Mouse (Mus musculus): Measurements from ENCODE around the gene Foxo1. TPM values are rescaled to one million over a fixed set of nuclear protein-coding genes. Genes with fewer than 3 reads are reported as not detected.

The Foxo1 gene
- polyA plus RNA-seq, 1 experiment from 2014 or later = 3.1 TPM

DNA sequence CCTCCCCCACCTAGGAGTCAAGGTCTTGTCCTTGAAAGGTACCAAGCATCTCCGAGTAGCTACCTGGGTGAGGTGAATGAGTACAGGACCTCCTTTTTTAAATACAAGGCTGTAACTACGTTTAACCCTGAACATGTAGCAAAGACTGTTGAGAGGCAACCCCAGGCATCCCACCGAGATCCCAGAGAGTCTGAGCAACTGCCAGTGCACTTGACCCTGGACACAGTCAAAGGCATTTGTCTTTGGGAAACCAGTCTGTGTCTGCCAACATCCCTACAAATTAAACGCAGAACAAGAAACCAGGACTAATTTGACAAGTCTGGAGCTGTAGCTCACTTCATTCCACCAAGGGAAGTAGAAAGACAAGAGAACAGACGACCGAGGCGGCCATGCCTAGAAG, 86.1 kb downstream of the Foxo1 start:
- Histone ChIP-seq H3K36me3 (ENCODE audit: control insufficient read depth, insufficient read depth, low read length) (no peaks in the 10 kb centered on the region), H3K27me3 (ENCODE audit: control insufficient read depth, insufficient read depth, low read depth, low read length) (no peaks in the 10 kb centered on the region), H3K27ac (ENCODE audit: low read length) (no peak overlapping the region), H3K4me2 (ENCODE audit: low read length) (no peak overlapping the region), H3K4me1 (ENCODE audit: control insufficient read depth, insufficient read depth, low read length) (no peaks in the 10 kb centered on the region), H3K9me3 (replicated peaks; ENCODE audit: control insufficient read depth, low read length, poor library complexity, severe bottlenecking) (no peaks in the 10 kb centered on the region), H3K4me3 (ENCODE audit: low read depth, low read length) (no peak overlapping the region), H3K9ac (ENCODE audit: low read depth, low read length) (no peak overlapping the region)
- no peak for ATAC-seq
- 77% methylated on average over 7 of the region's 7 CpGs for WGBS

DNA sequence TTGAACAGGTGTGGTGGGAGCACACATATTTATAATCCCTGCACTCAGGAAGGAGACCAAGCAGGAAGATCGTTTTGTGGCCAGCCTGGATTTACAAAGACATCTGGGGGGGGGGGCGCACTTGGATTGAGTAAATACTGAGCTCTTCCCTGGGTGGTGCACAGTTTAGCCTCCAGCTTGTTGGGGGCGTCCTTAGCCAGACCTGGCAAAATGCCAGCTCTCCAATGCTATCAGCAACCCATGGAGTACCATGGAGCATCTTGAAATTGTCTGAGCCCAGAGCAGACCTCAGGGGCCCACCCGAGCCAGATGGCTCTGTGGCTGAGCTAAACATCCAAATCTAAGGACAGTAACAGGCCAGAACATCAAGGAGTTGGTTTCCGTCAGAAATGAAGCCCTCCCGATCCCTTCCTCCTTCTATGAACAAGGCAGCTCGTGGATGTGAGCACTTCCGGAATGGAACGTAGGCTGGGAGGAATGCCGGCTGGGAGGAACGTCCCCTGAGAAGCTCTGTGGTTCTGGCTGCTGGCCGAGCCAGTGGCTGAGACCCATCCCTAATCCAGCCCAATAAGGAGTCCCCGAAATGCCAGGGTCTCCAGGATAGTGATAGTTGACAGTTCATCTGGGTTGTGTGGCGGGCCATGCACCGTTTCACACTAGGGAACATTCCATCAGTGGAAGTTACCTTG, 89.3 kb downstream of the Foxo1 start:
- 78% methylated on average over 15 of the region's 15 CpGs for WGBS
- no peak overlapping the region for H3K4me3 ChIP-seq (ENCODE audit: low read depth, low read length)
- no peak for ATAC-seq
- no peak overlapping the region for H3K9ac ChIP-seq (ENCODE audit: low read depth, low read length)
- no peaks in the 10 kb centered on the region for H3K9me3 ChIP-seq (replicated peaks; ENCODE audit: control insufficient read depth, low read length, poor library complexity, severe bottlenecking)
- H3K27me3 ChIP-seq (ENCODE audit: control insufficient read depth, insufficient read depth, low read depth, low read length) = no peaks in the 10 kb centered on the region
- H3K4me2 ChIP-seq (ENCODE audit: low read length) = no peak overlapping the region
- H3K4me1 ChIP-seq (ENCODE audit: control insufficient read depth, insufficient read depth, low read length) = no peaks in the 10 kb centered on the region
- no peak overlapping the region for H3K27ac ChIP-seq (ENCODE audit: low read length)
- no peaks in the 10 kb centered on the region for H3K36me3 ChIP-seq (ENCODE audit: control insufficient read depth, insufficient read depth, low read length)

DNA sequence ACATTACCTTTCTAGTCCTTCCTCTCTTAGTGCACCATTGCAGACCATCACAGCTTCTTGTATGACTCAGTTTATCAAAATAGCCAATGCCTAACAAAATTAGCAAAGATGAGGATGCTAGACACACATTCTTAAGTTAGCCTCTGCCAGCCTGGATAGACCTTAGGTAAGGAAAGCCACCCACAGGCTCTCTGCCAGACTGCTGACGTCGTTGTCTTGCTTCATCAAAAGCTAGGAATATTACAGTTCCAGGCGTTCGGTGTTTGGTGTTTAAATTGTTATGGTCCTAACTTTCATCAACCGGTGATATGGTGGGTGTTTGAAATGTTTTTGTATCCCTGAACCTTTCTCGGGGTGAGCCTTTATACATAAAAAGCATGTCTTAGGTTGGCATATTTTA, 96.4 kb downstream of the Foxo1 start:
- Histone ChIP-seq H3K9ac (ENCODE audit: low read depth, low read length) (no peak overlapping the region), H3K9me3 (replicated peaks; ENCODE audit: control insufficient read depth, low read length, poor library complexity, severe bottlenecking) (no peaks in the 10 kb centered on the region), H3K36me3 (ENCODE audit: control insufficient read depth, insufficient read depth, low read length) (no peaks in the 10 kb centered on the region), H3K4me3 (ENCODE audit: low read depth, low read length) (no peak overlapping the region), H3K27ac (ENCODE audit: low read length) (no peak overlapping the region), H3K4me1 (ENCODE audit: control insufficient read depth, insufficient read depth, low read length) (no peaks in the 10 kb centered on the region), H3K4me2 (ENCODE audit: low read length) (no peak overlapping the region), H3K27me3 (ENCODE audit: control insufficient read depth, insufficient read depth, low read depth, low read length) (no peaks in the 10 kb centered on the region)
- no peak for ATAC-seq
- 92% methylated on average over 6 of the region's 6 CpGs for WGBS

DNA sequence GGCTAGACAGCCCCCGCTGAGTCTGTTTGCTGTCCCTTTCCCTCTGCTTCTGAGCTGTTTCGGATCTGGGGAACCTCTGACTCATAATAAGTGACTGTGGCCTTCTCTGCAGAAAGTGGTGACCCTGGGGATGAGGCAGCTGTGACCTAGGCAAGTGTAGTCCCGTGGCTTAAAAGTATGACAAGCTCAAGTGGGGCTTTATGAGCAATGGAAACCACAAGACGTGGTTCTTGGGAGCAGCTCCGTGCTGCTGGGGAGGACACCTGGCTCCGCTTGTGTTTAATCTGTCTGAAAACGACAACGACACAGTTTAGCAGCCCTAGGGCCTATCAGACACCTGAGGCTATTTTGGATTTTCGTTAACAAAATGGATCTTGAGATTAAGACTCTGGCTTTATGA, 101.1 kb downstream of the Foxo1 start:
- no peak for ATAC-seq
- H3K9me3 ChIP-seq (replicated peaks; ENCODE audit: control insufficient read depth, low read length, poor library complexity, severe bottlenecking) = no peaks in the 10 kb centered on the region
- H3K4me2 ChIP-seq (ENCODE audit: low read length) = no peak overlapping the region
- no peak overlapping the region for H3K4me3 ChIP-seq (ENCODE audit: low read depth, low read length)
- no peak overlapping the region for H3K27ac ChIP-seq (ENCODE audit: low read length)
- no peak overlapping the region for H3K9ac ChIP-seq (ENCODE audit: low read depth, low read length)
- 87% methylated on average over 9 of the region's 9 CpGs for WGBS
- no peaks in the 10 kb centered on the region for H3K4me1 ChIP-seq (ENCODE audit: control insufficient read depth, insufficient read depth, low read length)
- no peaks in the 10 kb centered on the region for H3K36me3 ChIP-seq (ENCODE audit: control insufficient read depth, insufficient read depth, low read length)
- H3K27me3 ChIP-seq (ENCODE audit: control insufficient read depth, insufficient read depth, low read depth, low read length) = no peaks in the 10 kb centered on the region

DNA sequence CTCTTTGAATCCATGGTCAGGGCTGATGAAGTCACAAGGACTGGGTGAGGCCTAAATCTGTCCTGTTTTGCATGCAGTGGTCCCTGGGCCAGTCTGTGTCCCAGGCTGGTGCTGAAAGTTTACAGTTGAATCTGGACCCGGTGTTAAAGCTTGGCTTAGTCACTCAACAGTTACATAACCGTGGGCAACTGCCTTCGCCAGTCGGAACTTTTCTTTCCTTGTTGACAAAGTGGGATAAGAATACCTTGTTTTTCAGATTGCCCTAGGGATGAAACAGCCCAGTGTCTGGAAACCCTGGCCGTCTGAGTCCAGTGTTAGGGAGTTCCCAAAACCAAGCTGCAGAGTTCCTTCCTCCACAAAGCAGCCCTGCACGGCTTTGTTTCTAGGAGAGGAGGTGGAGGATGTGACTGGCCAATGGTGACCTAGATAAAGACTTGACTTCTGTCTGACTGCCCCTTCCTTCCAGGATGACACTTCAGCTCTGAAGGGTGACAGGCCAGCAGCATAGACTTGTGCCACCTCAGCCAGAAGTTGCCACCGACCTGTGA, 101.8 kb downstream of the Foxo1 start:
- Histone ChIP-seq H3K4me3 (ENCODE audit: low read depth, low read length) (no peak overlapping the region), H3K9ac (ENCODE audit: low read depth, low read length) (no peak overlapping the region), H3K36me3 (ENCODE audit: control insufficient read depth, insufficient read depth, low read length) (no peaks in the 10 kb centered on the region), H3K4me2 (ENCODE audit: low read length) (no peak overlapping the region), H3K27ac (ENCODE audit: low read length) (no peak overlapping the region), H3K9me3 (replicated peaks; ENCODE audit: control insufficient read depth, low read length, poor library complexity, severe bottlenecking) (no peaks in the 10 kb centered on the region), H3K27me3 (ENCODE audit: control insufficient read depth, insufficient read depth, low read depth, low read length) (no peaks in the 10 kb centered on the region), H3K4me1 (ENCODE audit: control insufficient read depth, insufficient read depth, low read length) (no peaks in the 10 kb centered on the region)
- no peak for ATAC-seq
- 84% methylated on average over 7 of the region's 7 CpGs for WGBS

DNA sequence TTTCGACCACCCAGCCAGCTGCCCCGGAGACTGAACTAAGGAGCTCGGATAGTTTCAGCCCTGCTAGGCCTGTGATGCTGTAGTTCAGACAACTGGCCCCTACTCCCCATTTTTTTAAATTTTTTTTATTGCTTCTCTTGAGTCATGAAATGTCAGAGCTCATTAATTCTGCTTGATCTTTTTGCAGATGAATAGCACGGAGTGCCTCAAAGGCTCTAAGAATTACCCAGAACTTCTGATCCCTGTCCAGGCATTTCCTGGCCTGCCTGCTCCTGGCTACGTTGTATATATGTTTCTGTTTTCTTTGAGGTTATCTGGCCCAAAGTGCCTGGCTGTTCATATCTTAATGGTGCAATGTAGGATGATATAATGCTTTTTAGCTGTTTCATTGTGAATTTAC, 108.8 kb downstream of the Foxo1 start:
- ATAC-seq = no peak
- WGBS = 68% methylated on average over 5 of the region's 5 CpGs
- no peak overlapping the region for H3K4me2 ChIP-seq (ENCODE audit: low read length)
- no peaks in the 10 kb centered on the region for H3K36me3 ChIP-seq (ENCODE audit: control insufficient read depth, insufficient read depth, low read length)
- H3K27ac ChIP-seq (ENCODE audit: low read length) = no peak overlapping the region
- no peaks in the 10 kb centered on the region for H3K9me3 ChIP-seq (replicated peaks; ENCODE audit: control insufficient read depth, low read length, poor library complexity, severe bottlenecking)
- no peaks in the 10 kb centered on the region for H3K4me1 ChIP-seq (ENCODE audit: control insufficient read depth, insufficient read depth, low read length)
- no peaks in the 10 kb centered on the region for H3K27me3 ChIP-seq (ENCODE audit: control insufficient read depth, insufficient read depth, low read depth, low read length)
- H3K4me3 ChIP-seq (ENCODE audit: low read depth, low read length) = no peak overlapping the region
- no peak overlapping the region for H3K9ac ChIP-seq (ENCODE audit: low read depth, low read length)

DNA sequence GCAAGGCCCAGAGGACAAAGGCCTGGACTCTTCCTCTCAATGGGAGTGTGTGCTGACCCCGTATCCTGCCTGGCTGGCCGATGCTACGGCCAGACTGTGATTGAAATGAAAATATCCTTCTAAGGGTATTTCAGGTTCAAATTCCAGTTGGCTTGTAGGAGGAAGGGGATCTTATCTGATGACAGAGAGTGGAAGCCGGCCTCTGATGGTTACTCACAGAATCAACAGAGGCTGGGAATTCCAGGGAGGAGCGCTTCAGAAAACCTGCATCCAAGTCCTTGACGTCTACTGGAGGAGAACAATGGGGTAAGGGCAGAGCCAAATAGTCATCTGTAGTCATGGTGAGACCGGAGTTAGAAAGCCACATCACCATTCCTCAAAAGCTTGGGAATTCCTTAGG, 115.2 kb downstream of the Foxo1 start:
- WGBS = 88% methylated on average over 7 of the region's 7 CpGs

DNA sequence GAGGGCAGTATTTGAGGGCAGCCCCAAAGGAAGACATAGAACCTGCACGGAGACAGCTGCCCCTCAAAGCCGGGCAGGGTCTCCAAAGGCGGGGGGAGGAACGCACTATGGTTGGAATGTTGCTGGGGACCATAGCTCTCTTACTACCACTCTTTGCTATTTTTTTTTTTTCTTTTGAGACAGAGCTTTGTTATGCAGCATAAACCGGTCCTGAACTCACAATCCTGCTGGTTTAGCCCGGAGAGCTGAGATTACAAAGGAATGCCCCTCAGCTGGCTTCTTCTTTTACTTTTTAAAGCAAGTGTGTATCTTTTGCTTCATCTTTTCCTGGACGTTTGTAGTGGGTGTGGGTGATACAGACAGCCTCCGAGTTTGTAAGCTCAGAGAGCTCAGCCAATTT, 118.2 kb downstream of the Foxo1 start:
- Histone ChIP-seq H3K27ac (ENCODE audit: low read length) (no peak overlapping the region), H3K9me3 (replicated peaks; ENCODE audit: control insufficient read depth, low read length, poor library complexity, severe bottlenecking) (no peaks in the 10 kb centered on the region), H3K27me3 (ENCODE audit: control insufficient read depth, insufficient read depth, low read depth, low read length) (no peaks in the 10 kb centered on the region), H3K9ac (ENCODE audit: low read depth, low read length) (no peak overlapping the region), H3K4me2 (ENCODE audit: low read length) (no peak overlapping the region), H3K4me3 (ENCODE audit: low read depth, low read length) (no peak overlapping the region), H3K4me1 (ENCODE audit: control insufficient read depth, insufficient read depth, low read length) (no peaks in the 10 kb centered on the region), H3K36me3 (ENCODE audit: control insufficient read depth, insufficient read depth, low read length) (no peaks in the 10 kb centered on the region)
- 50% methylated on average over 8 of the region's 8 CpGs for WGBS
- ATAC-seq = no peak

More for the DNA sequence above, 115.2 kb downstream of the Foxo1 start:
- Histone ChIP-seq H3K9ac (ENCODE audit: low read depth, low read length) (no peak overlapping the region), H3K4me3 (ENCODE audit: low read depth, low read length) (no peak overlapping the region), H3K4me2 (ENCODE audit: low read length) (no peak overlapping the region), H3K4me1 (ENCODE audit: control insufficient read depth, insufficient read depth, low read length) (no peaks in the 10 kb centered on the region), H3K27me3 (ENCODE audit: control insufficient read depth, insufficient read depth, low read depth, low read length) (no peaks in the 10 kb centered on the region), H3K36me3 (ENCODE audit: control insufficient read depth, insufficient read depth, low read length) (no peaks in the 10 kb centered on the region), H3K27ac (ENCODE audit: low read length) (no peak overlapping the region), H3K9me3 (replicated peaks; ENCODE audit: control insufficient read depth, low read length, poor library complexity, severe bottlenecking) (no peaks in the 10 kb centered on the region)
- no peak for ATAC-seq

DNA sequence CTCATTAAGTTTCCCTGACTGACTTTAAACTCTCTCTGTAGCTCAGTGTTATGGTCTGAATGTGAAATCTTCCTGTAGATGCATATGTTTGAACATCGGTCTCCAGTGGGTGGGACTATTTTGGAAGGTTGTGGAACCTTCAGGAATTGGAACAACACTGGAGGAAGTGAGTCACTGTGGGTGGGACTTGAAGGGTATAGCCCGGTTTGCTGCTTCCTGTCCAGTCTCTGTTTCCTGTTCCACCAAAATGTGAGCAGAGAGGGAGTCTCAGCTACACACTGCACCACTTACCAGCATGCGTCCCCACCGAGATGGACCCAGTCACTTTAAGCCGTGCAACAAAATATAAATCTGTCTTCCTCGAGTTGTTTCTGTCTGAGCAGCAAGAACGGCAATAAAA, 122.2 kb downstream of the Foxo1 start:
- Histone ChIP-seq H3K9ac (ENCODE audit: low read depth, low read length) (no peak overlapping the region), H3K9me3 (replicated peaks; ENCODE audit: control insufficient read depth, low read length, poor library complexity, severe bottlenecking) (no peaks in the 10 kb centered on the region), H3K4me3 (ENCODE audit: low read depth, low read length) (no peak overlapping the region), H3K4me2 (ENCODE audit: low read length) (no peak overlapping the region), H3K4me1 (ENCODE audit: control insufficient read depth, insufficient read depth, low read length) (no peaks in the 10 kb centered on the region), H3K27ac (ENCODE audit: low read length) (no peak overlapping the region), H3K36me3 (ENCODE audit: control insufficient read depth, insufficient read depth, low read length) (no peaks in the 10 kb centered on the region), H3K27me3 (ENCODE audit: control insufficient read depth, insufficient read depth, low read depth, low read length) (no peaks in the 10 kb centered on the region)
- 91% methylated on average over 7 of the region's 7 CpGs for WGBS
- ATAC-seq = no peak

Measured in midbrain, embryonic 16.5 days (tissue).